Mouse (Mus musculus) heart, postnatal 14 days (tissue): ENCODE data around the gene Npas4. TPM values are rescaled to one million over a fixed set of nuclear protein-coding genes. Genes with fewer than 3 reads are reported as not detected.

ENCODE experiments used
- total RNA-seq, 2 experiments: library from RNA; stranded (reverse); gene quantifications; 2 replicates each; pipeline ENCODE4 v1.2.3; 2021

Gene Npas4
- total RNA-seq, 2 experiments from 2014 or later: not detected

Other genes with a start within 250 kb of the Npas4 start
- 1 to 10 TPM; 5.8 to 6.3 TPM for gene Rbm4b, start 233.8 kb downstream of the Npas4 start, total RNA-seq
- 10 to 100 TPM; 41.4 to 48.7 TPM for gene Rbm4, start 196.4 kb downstream of the Npas4 start, total RNA-seq
- 10 to 100 TPM; 21.1 to 24.7 TPM for gene Gm21992, start 178.7 kb downstream of the Npas4 start, total RNA-seq
- gene Rbm14, start 178.7 kb downstream of the Npas4 start, total RNA-seq: 10 to 100 TPM; 25.3 to 32.3 TPM
- 10 to 100 TPM; 29.3 to 29.9 TPM for gene Ccs, start 151.0 kb downstream of the Npas4 start, total RNA-seq
- gene Ccdc87, start 150.9 kb downstream of the Npas4 start, total RNA-seq: not detected
- gene Ctsf, start 135.2 kb downstream of the Npas4 start, total RNA-seq: 10 to 100 TPM; 69.5 to 76.3 TPM
- under 1 TPM; 0.39 to 0.88 TPM for gene Actn3, start 112.4 kb downstream of the Npas4 start, total RNA-seq
- 1 to 10 TPM; 4.3 to 4.6 TPM for gene Zdhhc24, start 111.6 kb downstream of the Npas4 start, total RNA-seq
- gene Bbs1, start 83.7 kb downstream of the Npas4 start, total RNA-seq: 1 to 10 TPM; 3.3 to 3.9 TPM
- gene Dpp3, start 62.0 kb downstream of the Npas4 start, total RNA-seq: 10 to 100 TPM; 25.4 to 26.0 TPM
- gene Peli3, start 47.2 kb downstream of the Npas4 start, total RNA-seq: 1 to 10 TPM in 1 of 2 experiments, under 1 TPM in 1; 0.73 to 1.1 TPM
- 10 to 100 TPM; 54.4 to 59.0 TPM for gene Mrpl11, start 28.2 kb downstream of the Npas4 start, total RNA-seq
- gene Slc29a2, start 33.5 kb upstream of the Npas4 start, total RNA-seq: 10 to 100 TPM; 15.2 to 15.3 TPM
- 10 to 100 TPM; 40.8 to 44.4 TPM for gene B4gat1, start 48.5 kb upstream of the Npas4 start, total RNA-seq
- 1 to 10 TPM in 1 of 2 experiments, under 1 TPM in 1; 0.98 to 1.8 TPM for gene AC124502.3, start 48.6 kb upstream of the Npas4 start, total RNA-seq
- 10 to 100 TPM; 12.9 to 14.8 TPM for gene Brms1, start 51.0 kb upstream of the Npas4 start, total RNA-seq
- 1 to 10 TPM; 1.8 TPM for gene Rin1, start 60.2 kb upstream of the Npas4 start, total RNA-seq
- gene Cd248, start 77.8 kb upstream of the Npas4 start, total RNA-seq: 10 to 100 TPM; 21.3 to 23.9 TPM
- 1 to 10 TPM; 2.7 to 2.8 TPM for gene Tmem151a, start 95.2 kb upstream of the Npas4 start, total RNA-seq
- 10 to 100 TPM; 70.4 to 70.8 TPM for gene Yif1a, start 98.2 kb upstream of the Npas4 start, total RNA-seq
- under 1 TPM in 1 of 2 experiments, not detected in 1; 0.63 TPM for gene Cnih2, start 108.2 kb upstream of the Npas4 start, total RNA-seq
- gene Rab1b, start 116.8 kb upstream of the Npas4 start, total RNA-seq: 100 to 1,000 TPM; 187 to 192 TPM
- gene Klc2, start 128.2 kb upstream of the Npas4 start, total RNA-seq: 10 to 100 TPM; 41.3 to 44.8 TPM